Mouse (Mus musculus): ENCODE measurements around the gene Pbx1. TPM values are rescaled to one million over a fixed set of nuclear protein-coding genes. Genes with fewer than 3 reads are reported as not detected.

The Pbx1 gene
- total RNA-seq, 2 experiments from 2014 or later = 90.6 to 101 TPM

- no peak for DNase-seq
Observed at GRCm38 (mm10) chr1:168265090-168265489, 167.0 kb downstream of the Pbx1 start.

DNA sequence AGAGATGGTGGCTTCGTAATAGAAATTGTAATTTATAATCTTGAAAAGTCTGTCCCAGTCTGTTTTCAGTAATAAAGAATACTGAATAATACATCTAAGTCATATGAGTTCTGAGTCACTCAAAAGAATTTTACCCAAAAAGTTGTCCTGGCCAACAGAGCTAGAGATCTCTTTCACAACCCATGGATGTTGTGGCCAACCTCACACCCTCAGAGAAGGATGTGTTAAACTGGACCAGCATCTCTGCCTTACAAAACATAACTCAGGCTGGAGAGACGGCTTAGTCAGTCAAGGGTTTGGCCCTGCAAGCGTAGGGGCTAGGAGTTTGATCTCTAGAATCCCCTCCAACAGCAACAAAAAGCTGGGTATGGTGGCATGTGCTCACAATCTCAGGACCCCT is 171.7 kb downstream of the Pbx1 start:
- no peak for DNase-seq

DNA sequence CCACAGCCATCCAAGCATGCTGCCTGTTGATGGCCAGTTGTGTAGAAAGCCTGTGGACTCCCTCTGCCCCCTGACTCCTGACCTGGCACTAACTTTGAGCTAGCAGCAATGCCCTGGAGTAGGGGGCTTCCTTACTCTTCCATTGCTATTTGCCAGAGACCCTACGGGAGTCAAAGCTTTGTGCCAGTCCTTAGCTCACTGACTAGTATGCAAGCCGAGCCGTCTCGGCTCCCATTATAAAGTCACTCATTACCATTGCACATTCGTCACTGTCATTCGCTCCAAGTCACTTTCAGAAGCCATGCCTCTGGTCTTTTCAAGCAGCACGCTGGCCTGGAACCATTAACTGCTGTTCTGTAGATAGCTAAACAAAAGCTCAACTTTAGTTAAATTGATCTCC is 173.2 kb downstream of the Pbx1 start:
- no peak for DNase-seq

DNA sequence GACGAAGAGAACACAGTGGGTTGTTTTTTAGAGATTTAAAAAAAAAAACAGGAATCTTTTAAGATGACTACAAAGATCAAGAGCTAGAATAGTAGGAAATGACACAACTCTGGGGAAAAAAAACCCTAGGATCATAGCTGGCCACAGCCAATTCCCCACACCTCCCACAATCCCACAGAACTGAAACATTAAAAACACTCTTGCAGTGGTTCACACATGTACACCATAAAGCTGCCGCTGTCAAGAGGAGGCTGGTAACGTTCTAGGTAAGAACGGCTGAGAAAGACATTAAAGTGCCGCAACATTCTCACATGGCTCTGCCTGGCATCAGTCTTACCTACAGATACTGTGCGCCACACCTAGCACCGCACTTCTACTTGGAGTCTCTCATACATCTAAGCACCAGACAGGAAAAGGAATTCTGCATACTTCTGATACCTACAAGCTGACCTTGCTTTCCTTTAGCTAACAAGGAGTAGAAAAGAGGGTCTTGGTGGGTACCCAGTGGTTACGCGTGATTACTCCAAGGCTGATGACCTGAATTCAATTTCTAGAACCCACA is 176.6 kb downstream of the Pbx1 start:
- DNase-seq = no peak

- peak; percentile 25 for DNase-seq
Observed at GRCm38 (mm10) chr1:168246968-168247724, 184.9 kb downstream of the Pbx1 start.

DNA sequence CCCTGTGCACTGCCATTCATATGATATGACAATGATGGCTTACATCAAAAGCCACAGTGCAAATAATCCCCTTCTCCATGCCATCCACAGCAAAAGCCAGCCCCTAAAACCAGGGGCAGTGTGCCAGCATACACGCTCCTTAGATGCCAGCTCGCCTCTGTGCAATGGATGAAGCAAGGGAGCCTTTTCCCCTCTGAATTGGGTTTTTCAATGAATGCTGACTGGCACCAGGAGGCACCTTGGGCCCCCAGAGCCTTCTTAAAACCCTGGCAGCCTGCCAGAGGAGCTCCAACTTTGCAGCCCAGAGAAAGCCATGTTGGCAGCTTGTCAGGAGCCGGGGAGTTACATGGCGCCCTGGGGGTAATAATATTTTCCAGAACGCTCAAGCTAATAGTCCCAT is 186.5 kb downstream of the Pbx1 start:
- peak; percentile 52 for DNase-seq

- DNase-seq = no peak
Observed at GRCm38 (mm10) chr1:168243759-168244158, 188.3 kb downstream of the Pbx1 start.

DNA sequence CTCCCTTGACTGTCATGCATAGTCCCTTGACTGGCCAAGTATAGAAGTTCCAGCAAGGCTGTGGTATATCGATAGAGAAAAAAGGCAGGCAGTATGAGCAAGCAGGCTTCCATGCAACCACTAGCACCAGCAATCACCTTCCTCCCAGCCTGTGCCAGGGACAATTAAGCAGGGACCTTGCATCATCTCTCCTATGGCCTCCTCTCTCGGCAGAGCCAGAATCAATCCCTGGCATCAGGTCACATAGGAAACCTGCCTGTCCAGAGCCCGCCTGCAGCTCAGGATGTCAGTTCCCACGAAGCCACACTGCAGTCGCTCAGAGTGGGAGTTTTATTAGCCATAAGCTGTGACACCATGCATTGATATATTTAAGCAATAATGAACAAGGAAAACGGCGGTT is 189.0 kb downstream of the Pbx1 start:
- no peak for DNase-seq

DNA sequence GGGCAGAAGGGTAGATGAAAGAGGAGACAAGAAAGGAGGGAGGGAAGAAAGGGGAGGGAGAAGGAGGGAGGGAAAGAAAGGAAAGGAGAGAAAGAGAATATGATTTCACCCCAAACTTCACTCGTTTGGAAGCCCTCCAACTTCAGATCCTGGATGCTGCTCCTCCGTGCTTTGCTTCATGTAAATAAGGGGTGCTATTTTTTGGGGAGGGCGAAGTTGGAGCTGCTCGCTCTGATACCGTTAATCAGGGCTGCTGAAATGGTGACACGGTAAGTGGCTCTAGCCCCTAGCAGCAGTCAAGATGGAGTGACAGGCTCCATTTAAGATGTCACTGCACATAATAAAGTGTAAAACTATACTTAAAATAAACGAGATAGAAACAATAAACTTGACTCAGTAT is 190.8 kb downstream of the Pbx1 start:
- DNase-seq = no peak

GRCm38 (mm10) chr1:168240846-168241245 is 191.2 kb downstream of the Pbx1 start:
- peak; percentile 31 for DNase-seq

- DNase-seq = no peak
Observed at GRCm38 (mm10) chr1:168240386-168240785, 191.7 kb downstream of the Pbx1 start.

DNA sequence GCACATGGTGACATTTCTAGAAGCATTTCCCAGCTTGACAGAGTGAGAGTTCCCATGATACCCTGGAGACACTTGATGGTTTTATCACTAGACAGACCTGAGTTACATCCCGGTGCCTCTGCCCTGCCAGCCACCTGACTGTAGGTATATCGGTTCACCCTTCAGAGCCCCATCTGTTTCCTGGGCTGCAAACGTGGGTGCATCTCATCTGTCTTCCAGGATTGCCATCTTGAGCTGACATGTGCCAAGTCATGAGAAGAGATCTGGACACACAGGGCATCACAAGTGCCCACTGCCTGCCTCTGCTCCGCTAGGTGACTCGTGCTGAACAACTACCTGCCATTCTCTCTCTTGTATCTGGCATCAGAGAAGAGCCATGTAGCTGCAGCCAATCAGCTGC is 196.0 kb downstream of the Pbx1 start:
- no peak for DNase-seq

DNA sequence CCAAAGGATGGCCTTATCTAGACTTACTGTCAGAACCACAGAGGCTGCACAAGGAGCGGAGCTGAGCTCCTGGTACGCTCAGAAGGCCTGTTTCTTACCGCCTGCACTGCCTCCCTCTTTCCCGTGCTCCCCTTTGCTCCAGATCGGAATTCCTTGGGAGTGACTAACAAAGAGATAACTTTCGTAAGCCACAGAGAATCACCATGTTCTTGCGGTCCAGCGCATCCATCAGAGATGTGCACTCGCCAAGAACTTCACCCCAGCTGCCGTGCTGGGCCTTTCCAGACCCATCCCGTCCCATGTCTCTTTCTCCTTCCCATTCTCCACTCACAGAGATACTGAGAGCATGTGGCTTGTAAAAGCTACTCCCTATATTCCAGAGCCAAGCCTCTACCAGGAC is 197.7 kb downstream of the Pbx1 start:
- peak; percentile 32 for DNase-seq

GRCm38 (mm10) chr1:168233182-168233581 is 198.9 kb downstream of the Pbx1 start:
- no peak for DNase-seq

DNA sequence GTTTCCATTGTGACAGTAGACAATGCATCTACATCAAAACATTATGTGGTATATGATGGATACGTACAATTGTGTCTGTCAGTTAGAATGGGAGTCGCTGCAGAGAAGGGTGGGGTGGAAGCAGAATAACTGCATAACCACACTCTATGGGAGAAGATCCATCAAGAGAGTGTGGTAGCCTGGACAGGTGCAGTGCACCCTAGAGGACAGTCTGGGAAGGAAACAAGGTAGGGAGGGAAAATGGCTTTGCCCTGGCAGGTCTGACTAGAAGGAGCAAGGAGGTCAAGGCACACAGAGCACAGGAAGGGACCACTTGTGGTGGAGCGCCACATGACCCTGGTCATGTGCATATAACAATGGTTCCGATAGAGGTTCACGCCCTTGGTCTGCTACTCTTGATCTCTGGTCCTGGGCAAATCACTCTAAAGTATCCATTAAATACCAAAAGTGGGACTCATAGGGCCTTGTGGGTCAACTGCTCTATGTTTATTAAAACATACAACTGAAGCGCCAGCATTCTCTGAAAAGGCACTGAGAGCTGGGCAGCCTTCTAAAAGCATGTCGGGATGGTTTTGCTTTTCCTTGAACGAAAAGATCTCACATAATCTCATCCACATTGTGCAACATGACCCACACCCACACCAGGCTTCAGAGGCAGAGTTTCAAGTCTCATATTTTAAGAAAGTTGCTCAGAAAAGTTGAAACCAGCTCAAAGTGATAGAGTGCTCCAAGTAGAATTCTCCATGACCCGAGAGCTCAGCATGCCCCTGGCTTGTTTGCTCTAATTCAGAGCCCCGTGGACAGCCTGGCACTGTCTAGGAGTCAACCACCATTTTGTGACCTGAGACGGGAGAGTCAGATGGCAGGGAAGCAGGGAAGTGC is 200.3 kb downstream of the Pbx1 start:
- no peak for DNase-seq

DNA sequence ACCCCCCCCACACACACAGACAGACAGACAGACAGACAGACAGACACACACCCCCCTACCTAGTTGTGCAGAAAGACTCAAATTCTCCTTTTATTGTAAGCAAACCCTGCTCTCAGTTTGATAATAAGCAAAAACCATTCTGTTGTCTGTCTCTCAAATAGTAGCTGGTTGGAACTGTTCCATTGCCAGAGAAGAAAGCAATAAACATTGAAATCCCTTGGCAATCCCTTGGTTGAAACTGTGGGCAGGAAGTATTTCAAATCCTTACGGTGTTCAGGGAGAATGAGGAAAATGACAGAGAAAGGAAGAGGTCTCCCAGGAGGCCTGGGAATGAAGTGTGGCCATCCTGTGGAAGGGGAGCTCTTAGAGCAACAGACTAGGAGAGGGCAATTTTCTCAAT is 201.2 kb downstream of the Pbx1 start:
- no peak for DNase-seq

- peak; percentile 39 for DNase-seq
Observed at GRCm38 (mm10) chr1:168230134-168230533, 201.9 kb downstream of the Pbx1 start.

GRCm38 (mm10) chr1:168228756-168229526 is 203.1 kb downstream of the Pbx1 start:
- peak; percentile 37 for DNase-seq

GRCm38 (mm10) chr1:168226150-168226549 is 205.9 kb downstream of the Pbx1 start:
- no peak for DNase-seq

DNA sequence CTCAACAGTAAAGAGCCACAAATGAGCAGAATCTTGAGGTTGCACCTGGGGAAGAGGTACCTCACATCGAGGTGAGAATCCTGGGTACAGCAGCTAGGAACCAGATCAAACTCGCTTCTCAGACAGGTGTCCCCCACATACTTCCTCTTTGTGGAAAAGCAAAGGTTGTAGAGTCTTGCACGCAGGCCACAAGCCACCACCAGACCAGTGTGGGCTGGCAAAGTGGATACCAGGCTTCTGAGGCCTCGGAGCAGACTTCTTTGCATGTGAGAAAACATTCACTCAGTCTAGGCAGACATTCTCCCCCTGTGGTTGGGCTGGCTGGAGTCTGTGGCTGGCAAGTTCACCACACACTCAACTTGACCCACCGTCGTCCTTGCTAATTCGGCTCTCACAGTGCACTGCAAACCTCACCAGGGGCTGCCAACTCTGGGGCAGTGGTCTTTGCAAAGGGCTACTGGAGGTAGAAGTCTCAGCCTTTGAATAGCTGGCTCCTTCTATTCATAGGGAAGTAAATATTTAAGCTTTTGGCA is 206.4 kb downstream of the Pbx1 start:
- no peak for DNase-seq

GRCm38 (mm10) chr1:168224218-168224617 is 207.9 kb downstream of the Pbx1 start:
- no peak for DNase-seq

DNA sequence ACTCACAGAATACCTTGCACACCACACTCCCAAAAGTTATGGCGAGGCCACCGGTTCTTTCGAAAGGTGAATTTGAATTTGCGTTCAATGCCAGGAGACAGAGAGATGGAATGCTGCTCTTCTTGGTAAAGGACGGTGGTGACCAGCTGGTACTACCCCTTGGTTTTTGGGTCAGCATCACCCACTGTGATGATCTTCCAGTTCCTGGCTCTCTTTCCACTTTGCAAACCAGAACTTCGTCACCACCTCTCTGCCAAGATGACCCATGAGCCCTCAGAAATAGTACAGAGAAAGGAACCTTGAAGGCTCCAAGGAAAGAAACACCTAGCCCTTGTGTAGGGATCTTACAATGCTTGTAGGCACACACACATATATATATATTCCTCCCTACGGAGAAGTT is 209.3 kb downstream of the Pbx1 start:
- DNase-seq = no peak

Data from heart, postnatal 4 days (tissue).